Mouse (Mus musculus): ENCODE results near the gene Micall1. TPM values are rescaled to one million over a fixed set of nuclear protein-coding genes. Genes with fewer than 3 reads are reported as not detected.

Micall1 gene
- polyA plus RNA-seq (2015; fragmentation: Nextera tagmentation; extraction: Ambion mirVana): 8.3 TPM in 2 replicates

DNA sequence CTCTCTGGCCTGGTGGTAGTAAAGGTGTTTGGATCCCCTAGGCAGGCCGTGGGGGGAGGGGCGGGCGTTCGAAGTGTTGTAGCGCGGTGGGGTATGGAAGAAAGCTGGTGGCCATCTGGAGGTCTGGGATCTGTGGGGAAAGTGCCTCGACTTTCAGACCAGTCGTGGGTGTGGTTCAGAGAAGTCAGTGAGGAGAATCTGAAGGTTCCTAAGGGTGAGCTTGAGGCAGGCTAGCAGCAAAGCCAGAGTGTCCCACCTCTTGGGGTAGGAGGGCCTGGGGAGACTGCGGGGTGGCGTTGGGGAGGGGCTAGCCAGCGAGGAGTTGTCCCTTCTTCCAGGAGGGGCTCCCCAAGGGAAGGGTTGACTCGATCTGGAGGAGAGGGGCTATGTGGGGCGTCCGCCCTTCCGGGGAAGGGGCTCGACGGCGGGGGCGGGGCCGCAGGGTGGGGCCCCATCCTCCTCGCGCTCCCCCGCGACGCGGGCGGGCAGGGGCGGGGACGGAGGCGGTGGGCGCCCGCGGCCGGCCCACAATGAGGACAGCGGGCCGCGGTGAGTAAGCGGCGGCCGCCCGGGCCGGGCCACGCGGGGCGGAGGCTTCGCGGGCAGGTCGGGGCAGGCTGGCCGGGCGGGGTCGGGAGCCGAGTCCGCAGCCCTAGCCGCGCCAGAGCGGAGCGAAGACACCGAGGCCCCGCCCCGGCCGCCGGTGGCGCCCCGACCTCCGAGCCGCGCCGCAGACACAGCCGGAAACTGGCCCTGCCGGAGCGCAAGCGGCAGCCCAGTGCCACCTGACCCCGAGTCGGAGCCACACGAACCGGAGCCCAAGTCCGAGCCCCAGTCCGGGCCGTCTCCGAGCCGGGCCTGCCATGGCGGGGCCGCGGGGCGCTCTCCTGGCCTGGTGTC, at the start of gene Micall1:
Gene Micall1, plus strand, starts transcription at position 478 of the 900 bp plus-strand sequence.
- WGBS: 2% methylated on average over 52 of the region's 85 CpGs
- H3K36me3 ChIP-seq: 0 out of 2 replicates have a peak, but pooled peaks cover 3% of the 10 kb centered on the region
- peak; percentile 89 for ATAC-seq
- peak within 1 kb of the TSS; percentile 84 for H3K27ac ChIP-seq
- H3K4me1 ChIP-seq (replicated peaks): peaks cover 32% of the 10 kb centered on the region
- H3K9me3 ChIP-seq: no peaks in the 10 kb centered on the region
- peak within 1 kb of the TSS; percentile 94 for H3K4me2 ChIP-seq (replicated peaks)
- no peaks in the 10 kb centered on the region for H3K27me3 ChIP-seq (replicated peaks)
- peak within 1 kb of the TSS; percentile 87 for H3K9ac ChIP-seq
- peak within 1 kb of the TSS; percentile 94 for H3K4me3 ChIP-seq (replicated peaks)

DNA sequence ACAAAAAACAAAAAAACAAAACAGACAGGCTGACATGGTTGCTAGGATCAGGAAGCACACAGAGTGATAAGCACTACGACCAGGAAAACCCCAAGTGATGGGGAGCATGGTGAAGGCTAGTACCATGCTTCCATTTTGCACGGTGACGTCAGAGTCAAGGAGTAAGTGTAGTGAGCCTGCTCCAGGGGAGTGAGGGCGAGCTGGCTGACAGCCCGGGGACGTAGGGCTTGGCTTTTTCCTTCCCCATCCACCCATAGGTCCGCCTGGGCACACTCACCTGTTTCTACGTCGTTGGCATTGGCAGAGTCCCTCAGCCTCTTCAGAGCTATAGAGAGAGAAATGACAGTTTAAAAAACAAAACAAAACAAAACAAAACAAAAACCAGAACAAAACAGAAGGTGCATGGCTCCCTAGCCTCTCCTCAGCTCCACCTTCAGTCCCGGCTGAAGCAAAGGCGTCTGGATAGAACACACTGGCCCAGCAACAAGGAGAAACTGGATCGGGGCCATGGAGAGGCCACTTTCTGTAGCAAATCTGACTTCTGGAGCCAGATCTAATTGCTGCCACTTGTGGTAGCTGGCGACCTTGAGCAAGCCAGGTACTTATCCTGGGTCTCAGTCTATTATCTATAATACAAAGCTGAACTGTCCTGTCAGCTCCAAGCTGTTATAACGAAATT, 47.7 kb upstream of the Micall1 start:
- 80% methylated on average over 14 of the region's 14 CpGs for WGBS
- H3K9ac ChIP-seq: no peak overlapping the region

GRCm38 (mm10) chr15:79062376-79063159, 46.1 kb upstream of the Micall1 start, which contains the start of gene Ankrd54:
TSS of gene Ankrd54 (minus strand) at chr15:79062893.
- under 1% methylated on average over 80 of the region's 80 CpGs for WGBS
- H3K4me2 ChIP-seq (replicated peaks): peak within 1 kb of the TSS; percentile 73

More for the DNA sequence above, 47.7 kb upstream of the Micall1 start:
- no peaks in the 10 kb centered on the region for H3K9me3 ChIP-seq
- H3K36me3 ChIP-seq: peaks cover 17% of the 10 kb centered on the region
- no peaks in the 10 kb centered on the region for H3K27me3 ChIP-seq (replicated peaks)
- no peak overlapping the region for H3K4me3 ChIP-seq (replicated peaks)
- no peak overlapping the region for H3K27ac ChIP-seq
- no peak for ATAC-seq
- peak overlapping the region; percentile 28; the same call in 1 of the 2 replicates for H3K4me2 ChIP-seq (replicated peaks)
- peaks cover 18% of the 10 kb centered on the region; the same call in 1 of the 2 replicates for H3K4me1 ChIP-seq (replicated peaks)

DNA sequence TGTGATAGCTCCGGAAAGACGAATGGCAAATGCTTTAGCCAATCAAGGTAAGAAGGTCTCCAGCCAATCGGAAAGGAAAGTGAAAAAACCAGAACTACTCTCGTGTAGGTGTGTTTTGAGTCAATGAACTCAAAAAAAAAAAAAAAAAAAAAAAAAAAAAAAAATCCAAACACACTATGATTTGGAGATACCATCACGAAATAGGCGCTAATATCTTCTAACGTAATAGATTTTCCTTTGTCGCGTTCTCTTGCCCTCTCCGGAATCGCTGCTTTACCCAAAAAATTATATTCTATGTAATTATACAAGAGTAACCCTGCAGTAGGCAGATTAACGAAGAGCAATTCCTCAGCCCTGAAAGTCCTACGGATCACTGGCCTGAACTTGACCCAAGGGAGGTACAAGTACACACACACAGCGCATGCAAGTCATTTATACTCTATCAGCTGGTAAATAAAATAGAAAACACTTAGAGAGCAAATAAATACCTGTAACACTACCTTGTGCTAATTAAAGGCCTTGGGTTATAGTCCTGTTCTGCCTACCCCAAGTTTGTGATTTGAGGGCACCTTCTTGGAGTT, 45.4 kb upstream of the Micall1 start:
- 8% methylated on average over 14 of the region's 14 CpGs for WGBS
- H3K4me1 ChIP-seq (replicated peaks): peaks cover 21% of the 10 kb centered on the region; the same call in 1 of the 2 replicates
- no peaks in the 10 kb centered on the region for H3K9me3 ChIP-seq
- no peak for ATAC-seq
- H3K36me3 ChIP-seq: peaks cover 6% of the 10 kb centered on the region; the same call in 1 of the 2 replicates
- peak overlapping the region; percentile 54 for H3K4me2 ChIP-seq (replicated peaks)
- H3K4me3 ChIP-seq (replicated peaks): peak overlapping the region; percentile 15; the same call in 1 of the 2 replicates
- H3K27ac ChIP-seq: peak overlapping the region; percentile 7
- no peaks in the 10 kb centered on the region for H3K27me3 ChIP-seq (replicated peaks)
- 0 out of 2 replicates have a peak overlapping the region, but pooled peaks have one; percentile 6 for H3K9ac ChIP-seq

More at GRCm38 (mm10) chr15:79062376-79063159, 46.1 kb upstream of the Micall1 start, which contains the start of gene Ankrd54:
- ATAC-seq: peak; percentile 99
- peak within 1 kb of the TSS; percentile 82 for H3K9ac ChIP-seq
- H3K4me3 ChIP-seq (replicated peaks): peak within 1 kb of the TSS; percentile 83
- peak within 1 kb of the TSS; percentile 64 for H3K27ac ChIP-seq
- peaks cover 18% of the 10 kb centered on the region; the same call in 1 of the 2 replicates for H3K4me1 ChIP-seq (replicated peaks)
- no peaks in the 10 kb centered on the region for H3K9me3 ChIP-seq
- H3K36me3 ChIP-seq: peaks cover 6% of the 10 kb centered on the region; the same call in 1 of the 2 replicates
- no peaks in the 10 kb centered on the region for H3K27me3 ChIP-seq (replicated peaks)

GRCm38 (mm10) chr15:79065086-79065770, 43.5 kb upstream of the Micall1 start:
- no peaks in the 10 kb centered on the region for H3K27me3 ChIP-seq (replicated peaks)
- no peak overlapping the region for H3K4me3 ChIP-seq (replicated peaks)
- no peaks in the 10 kb centered on the region for H3K9me3 ChIP-seq
- H3K9ac ChIP-seq: no peak overlapping the region
- no peaks in the 10 kb centered on the region for H3K36me3 ChIP-seq
- ATAC-seq: no peak
- peaks cover 22% of the 10 kb centered on the region; the same call in 1 of the 2 replicates for H3K4me1 ChIP-seq (replicated peaks)
- WGBS: 39% methylated on average over 8 of the region's 8 CpGs
- H3K4me2 ChIP-seq (replicated peaks): no peak overlapping the region
- H3K27ac ChIP-seq: peak overlapping the region; percentile 54

DNA sequence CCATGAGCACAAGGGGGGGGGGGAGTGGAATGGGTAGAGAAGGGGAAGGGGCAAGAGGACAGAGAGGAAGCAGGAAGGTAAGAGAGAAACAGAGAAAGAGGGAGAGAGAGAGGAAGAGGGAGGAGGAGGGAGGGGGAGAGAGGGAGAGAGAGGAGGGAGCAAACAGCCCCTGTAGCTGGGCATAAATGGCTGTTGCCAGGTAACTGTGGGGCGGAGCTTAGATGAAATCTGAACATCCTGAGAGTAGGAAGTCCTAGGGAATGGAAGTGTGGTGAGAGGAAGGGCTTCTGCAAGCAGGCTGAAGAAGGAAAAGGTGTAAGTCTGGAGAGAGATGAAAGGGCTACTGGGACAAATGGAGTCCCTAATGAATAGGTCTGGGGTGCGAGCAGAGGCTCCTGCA, 42.4 kb upstream of the Micall1 start:
- H3K4me2 ChIP-seq (replicated peaks): no peak overlapping the region
- H3K27me3 ChIP-seq (replicated peaks): no peaks in the 10 kb centered on the region
- WGBS: 34% methylated on average over 2 of the region's 2 CpGs
- no peaks in the 10 kb centered on the region for H3K36me3 ChIP-seq
- ATAC-seq: no peak
- H3K27ac ChIP-seq: no peak overlapping the region; the same call in 1 of the 2 replicates
- no peak overlapping the region for H3K9ac ChIP-seq
- peaks cover 18% of the 10 kb centered on the region; the same call in 1 of the 2 replicates for H3K4me1 ChIP-seq (replicated peaks)
- H3K9me3 ChIP-seq: no peaks in the 10 kb centered on the region
- no peak overlapping the region for H3K4me3 ChIP-seq (replicated peaks)

DNA sequence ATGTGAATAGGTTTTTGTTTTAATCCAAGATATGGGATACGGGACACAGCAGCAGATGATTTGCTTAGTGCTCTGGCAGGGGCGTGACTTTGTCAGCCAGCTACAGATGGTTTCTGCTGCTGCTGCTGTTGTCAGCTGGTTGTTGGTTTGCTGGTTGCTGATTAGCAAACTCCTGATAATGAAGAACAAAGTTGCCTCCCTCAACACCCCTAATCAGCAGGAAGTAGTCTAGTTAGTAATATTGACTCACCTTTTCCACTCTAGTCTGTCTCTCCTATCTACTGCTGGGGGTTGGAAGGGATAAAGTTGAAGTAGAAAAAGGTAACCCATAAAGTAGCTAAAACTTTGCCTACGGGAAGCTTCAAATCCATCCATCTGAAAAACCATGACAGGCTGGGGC, 41.1 kb upstream of the Micall1 start:
- Histone ChIP-seq H3K9me3 (no peaks in the 10 kb centered on the region), H3K4me2 (replicated peaks) (peak overlapping the region; percentile 20), H3K27ac (peak overlapping the region; percentile 82), H3K36me3 (no peaks in the 10 kb centered on the region), H3K27me3 (replicated peaks) (no peaks in the 10 kb centered on the region), H3K4me3 (replicated peaks) (no peak overlapping the region), H3K9ac (no peak overlapping the region), H3K4me1 (replicated peaks) (peaks cover 16% of the 10 kb centered on the region; the same call in 1 of the 2 replicates)
- peak; percentile 5; the same call in 1 of the 2 replicates for ATAC-seq
- WGBS: 46% methylated on average over 3 of the region's 3 CpGs

- no peaks in the 10 kb centered on the region for H3K36me3 ChIP-seq
- H3K27me3 ChIP-seq (replicated peaks): no peaks in the 10 kb centered on the region
- no peak overlapping the region for H3K9ac ChIP-seq
- H3K4me1 ChIP-seq (replicated peaks): peaks cover 14% of the 10 kb centered on the region; the same call in 1 of the 2 replicates
- peak overlapping the region; percentile 82 for H3K27ac ChIP-seq
- ATAC-seq: peak; percentile 64
- no peak overlapping the region for H3K4me3 ChIP-seq (replicated peaks)
- peak overlapping the region; percentile 20 for H3K4me2 ChIP-seq (replicated peaks)
- 62% methylated on average over 3 of the region's 3 CpGs for WGBS
- no peaks in the 10 kb centered on the region for H3K9me3 ChIP-seq
These were observed 40.3 kb upstream of the Micall1 start for GRCm38 (mm10) chr15:79068416-79068815.

- H3K4me1 ChIP-seq (replicated peaks): peaks cover 17% of the 10 kb centered on the region; the same call in 1 of the 2 replicates
- peaks cover under 1% of the 10 kb centered on the region; the same call in 1 of the 2 replicates for H3K36me3 ChIP-seq
- H3K9me3 ChIP-seq: no peaks in the 10 kb centered on the region
- no peak overlapping the region for H3K4me3 ChIP-seq (replicated peaks)
- no peak overlapping the region for H3K4me2 ChIP-seq (replicated peaks)
- ATAC-seq: no peak
- no peaks in the 10 kb centered on the region for H3K27me3 ChIP-seq (replicated peaks)
- H3K27ac ChIP-seq: no peak overlapping the region
- H3K9ac ChIP-seq: no peak overlapping the region
- WGBS: 67% methylated on average over 5 of the region's 5 CpGs
These were observed 37.3 kb upstream of the Micall1 start for GRCm38 (mm10) chr15:79071117-79072039.

DNA sequence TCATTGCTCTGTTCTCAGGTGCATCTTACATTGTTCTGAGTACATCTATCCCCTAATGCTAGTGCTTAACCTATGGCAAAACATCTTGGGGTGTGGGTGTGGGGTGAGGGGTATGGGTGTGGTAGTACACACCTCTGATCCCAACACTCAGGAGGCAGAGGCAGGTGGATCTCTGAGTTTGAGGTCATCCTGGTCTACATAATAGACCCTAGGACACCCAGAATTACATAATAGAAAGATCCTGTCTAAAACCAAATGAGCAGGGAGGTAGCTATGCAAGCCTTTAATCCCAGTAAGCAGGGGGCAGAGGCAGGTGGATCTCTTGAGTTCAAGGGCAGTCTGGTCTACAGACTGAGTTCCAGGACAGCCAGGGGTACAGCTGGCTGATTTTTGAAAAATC, 34.9 kb upstream of the Micall1 start:
- Histone ChIP-seq H3K27me3 (replicated peaks) (no peaks in the 10 kb centered on the region), H3K9me3 (no peaks in the 10 kb centered on the region), H3K9ac (no peak overlapping the region), H3K36me3 (peaks cover 7% of the 10 kb centered on the region), H3K27ac (no peak overlapping the region), H3K4me2 (replicated peaks) (no peak overlapping the region), H3K4me3 (replicated peaks) (no peak overlapping the region), H3K4me1 (replicated peaks) (peaks cover 20% of the 10 kb centered on the region)
- no peak for ATAC-seq
